Mouse (Mus musculus) thymus, postnatal 36 days (tissue): ENCODE data around the gene Cdk14.

Experiments
- DNase-seq, 2 experiments: peaks; one replicate each; pipeline ENCODE4 v3.0.0; 2022; ENCODE audit warnings: mixed read lengths in 2 of 2

Gene Cdk14

DNA sequence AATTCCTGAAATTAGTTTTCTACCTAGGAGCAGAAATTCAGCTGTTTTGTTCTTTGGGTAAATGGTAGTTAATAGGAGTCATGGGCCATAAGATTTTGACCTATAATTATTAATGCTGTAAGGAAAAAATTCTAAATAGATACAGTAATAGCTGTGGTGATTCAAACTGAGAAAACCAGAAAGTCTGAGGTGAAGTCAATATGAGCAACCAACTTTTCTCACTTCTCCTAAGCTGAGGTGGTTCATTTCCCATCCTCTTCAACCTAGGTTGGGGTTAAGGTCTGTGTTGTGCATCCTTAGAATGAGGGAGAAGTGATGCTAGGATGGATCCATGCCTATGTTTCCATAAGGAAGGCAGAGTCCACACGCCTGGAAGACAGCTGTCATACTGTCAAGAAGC lies 649.5 kb downstream of the Cdk14 start:
- no peak for DNase-seq

GRCm38 (mm10) chr5:4767896-4768295 lies 652.2 kb downstream of the Cdk14 start:
- no peak for DNase-seq

DNA sequence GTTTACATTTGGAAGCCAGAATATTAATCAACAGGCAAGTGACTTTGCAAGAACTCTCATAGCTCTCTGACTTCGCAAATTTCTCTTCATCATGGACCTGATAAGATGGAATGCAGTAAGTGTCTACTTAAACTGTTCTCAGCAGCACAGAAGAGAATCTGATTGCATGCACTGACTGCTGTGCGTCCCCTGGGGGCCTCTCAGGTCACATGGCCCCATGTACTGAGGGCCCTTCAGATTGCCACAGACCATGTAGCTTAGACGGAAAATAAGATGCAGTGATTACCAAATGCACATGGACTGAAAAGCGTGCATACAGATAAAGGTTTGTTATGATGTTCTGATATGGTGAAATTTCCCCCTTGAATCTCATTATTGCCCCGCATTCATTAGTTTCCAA lies 653.4 kb downstream of the Cdk14 start:
- DNase-seq = no peak

DNA sequence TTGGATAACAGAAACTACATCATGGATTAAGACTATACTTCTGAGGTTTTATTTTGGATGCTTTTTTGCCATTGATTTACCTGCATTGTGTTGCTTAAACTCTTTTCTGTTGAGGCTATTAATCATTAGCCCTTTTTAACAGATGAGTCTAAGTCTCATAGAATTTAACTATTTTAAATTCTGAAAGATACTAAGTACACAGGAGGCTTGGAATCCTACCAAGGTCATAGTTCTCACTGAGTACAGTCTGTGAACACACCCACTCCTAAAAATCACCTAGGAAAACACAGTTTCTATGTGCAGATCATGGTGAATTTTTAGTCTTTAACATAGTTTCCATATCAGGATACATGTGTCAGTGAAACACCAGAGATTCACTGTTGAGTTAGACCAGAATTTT lies 658.2 kb downstream of the Cdk14 start:
- DNase-seq = no peak

DNA sequence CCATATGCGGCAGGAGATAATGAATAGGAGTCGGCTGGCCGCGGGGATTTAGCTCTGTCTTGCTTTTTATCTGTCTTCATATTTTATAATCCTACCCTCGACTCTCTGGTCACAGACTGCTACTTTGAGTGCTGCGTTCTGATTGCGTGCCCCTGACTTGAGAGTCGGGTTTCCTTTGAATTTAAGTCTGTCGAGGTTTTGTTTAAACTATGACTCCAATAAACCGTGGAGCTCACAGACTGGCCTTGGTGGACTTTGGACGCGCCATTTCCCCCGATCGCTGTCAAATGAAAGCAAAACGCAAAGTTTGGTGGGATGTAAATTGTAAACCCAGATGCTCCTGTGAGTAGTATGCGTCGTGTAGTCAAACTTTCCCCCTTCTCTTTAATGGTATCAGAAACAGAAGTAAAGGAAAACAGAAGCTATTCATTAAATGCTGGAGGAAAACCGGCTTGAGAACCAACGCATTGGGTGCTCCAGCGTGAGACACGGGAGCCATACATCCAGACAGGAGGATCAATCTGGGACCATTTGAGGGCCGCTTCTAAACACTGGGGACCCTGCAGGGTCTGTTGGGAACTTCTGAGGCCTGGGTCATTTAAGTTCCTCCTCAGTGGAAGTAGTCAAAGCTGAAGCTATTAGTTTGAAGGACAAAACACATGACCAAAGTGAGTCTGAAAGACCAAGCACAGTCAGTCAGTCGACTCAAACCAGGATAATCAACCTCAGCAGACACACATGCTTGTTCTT lies 661.6 kb downstream of the Cdk14 start:
- DNase-seq = no peak

- DNase-seq = peak in 1 of 2 experiments; percentile 5
Measured at GRCm38 (mm10) chr5:4757902-4758301, 662.2 kb downstream of the Cdk14 start, which contains the start of gene Fzd1. Gene Fzd1 (minus strand): TSS chr5:4758035.

DNA sequence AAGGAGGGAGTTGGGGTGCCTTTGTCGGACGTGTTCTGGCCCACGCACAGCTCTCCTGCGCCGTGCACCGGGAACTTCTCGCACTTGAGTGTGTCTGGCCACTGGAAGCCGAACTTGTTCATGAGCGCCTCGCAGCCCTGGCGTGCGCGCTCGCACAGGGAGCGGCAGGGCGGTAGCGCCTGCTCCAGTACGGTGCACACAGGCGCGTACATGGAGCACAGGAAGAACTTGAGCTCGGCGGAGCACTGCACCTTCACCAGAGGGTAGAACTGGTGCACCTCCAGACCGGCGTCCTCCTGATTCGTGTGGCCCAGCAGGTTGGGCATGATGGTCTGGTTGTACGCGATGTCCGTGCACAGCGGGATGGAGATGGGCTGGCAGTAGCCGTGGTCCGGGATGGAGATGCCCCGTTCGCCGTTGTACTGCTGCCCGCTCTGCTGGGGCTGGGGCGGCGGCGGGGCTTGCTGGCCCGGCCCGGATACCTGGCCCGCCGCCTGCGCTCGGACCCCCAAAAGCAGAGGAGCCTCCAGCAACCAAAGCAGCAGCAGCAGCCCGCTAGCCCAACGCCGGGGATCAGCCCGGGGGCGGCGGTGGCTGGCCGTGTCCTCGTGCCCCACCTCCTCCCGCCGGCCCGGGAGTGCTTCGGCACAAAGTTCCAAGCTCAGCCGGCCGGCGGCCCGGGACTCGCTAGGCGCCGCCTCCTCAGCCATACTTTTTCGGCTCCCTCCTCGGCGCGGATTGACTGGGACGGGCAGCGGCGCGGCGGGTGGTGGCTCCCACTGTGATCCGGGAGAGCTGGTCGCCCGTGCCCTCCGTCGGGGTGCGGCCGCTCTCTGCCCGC lies 663.0 kb downstream of the Cdk14 start:
- no peak for DNase-seq

DNA sequence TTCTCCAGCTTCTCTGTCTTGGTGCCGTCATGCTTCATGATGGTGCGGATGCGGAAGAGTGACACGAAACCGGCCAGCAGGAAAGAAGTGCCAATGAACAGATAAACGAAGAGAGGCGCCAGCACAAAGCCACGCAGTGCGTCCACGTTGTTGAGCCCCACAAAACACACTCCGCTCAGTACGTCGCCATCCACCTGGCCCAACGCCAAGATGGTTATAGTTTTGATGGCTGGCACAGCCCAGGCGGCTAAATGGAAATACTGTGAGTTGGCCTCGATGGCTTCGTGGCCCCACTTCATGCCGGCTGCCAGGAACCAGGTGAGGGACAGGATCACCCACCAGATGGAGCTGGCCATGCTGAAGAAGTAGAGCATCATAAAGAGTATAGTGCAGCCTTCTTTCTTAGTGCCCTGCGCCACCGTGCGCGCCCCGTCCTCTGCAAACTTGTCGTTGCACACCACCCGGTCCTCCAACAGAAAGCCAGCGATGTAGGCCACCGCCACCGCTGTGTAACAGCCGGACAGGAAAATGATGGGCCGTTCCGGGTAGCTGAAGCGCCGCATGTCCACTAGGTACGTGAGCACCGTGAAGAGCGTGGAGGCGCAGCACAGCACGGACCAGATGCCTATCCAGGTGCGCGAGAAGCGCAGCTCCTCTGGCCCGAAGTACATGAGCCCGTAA lies 664.0 kb downstream of the Cdk14 start:
- DNase-seq = no peak

DNA sequence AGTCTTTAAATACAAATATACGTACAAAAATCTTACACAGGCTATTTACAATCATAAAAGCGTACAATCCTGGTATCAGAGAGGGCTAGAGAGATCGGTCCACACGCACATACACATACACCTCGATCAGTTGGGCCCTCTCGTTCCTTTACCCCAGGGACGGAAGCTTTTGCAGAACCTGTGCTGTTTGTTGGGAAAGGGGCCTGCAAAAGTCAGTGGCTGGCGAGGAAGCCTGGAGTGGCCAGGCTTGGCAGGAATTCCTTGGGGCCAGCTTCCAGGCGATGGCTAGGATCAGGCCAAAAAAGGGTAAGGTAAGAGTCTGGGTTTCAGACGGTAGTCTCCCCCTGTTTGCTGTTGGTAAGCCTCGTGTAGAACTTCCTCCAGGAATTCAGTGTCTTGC lies 664.8 kb downstream of the Cdk14 start:
- no peak for DNase-seq

GRCm38 (mm10) chr5:4754701-4755281 lies 665.3 kb downstream of the Cdk14 start:
- no peak for DNase-seq
